Comparison of ENCODE assay signal across 8 mouse cellular contexts in genomic region chr2:122637526-122637997, GRCm38 (mm10). TPM values are rescaled to one million over a fixed set of nuclear protein-coding genes. Genes with fewer than 3 reads are reported as not detected.
DNase-seq lines count a peak whose midpoint lies in the region; ATAC-seq and TF ChIP-seq lines count a peak whose summit lies in the region.

No protein-coding gene starts in this region.

- no peak overlapping the region for H3K9ac ChIP-seq in MEL (ENCODE audit: control insufficient read depth, low read depth, low read length, poor library complexity, severe bottlenecking)

- H3K27ac ChIP-seq in MEL (ENCODE audit: control insufficient read depth, low read depth, low read length) = no peak overlapping the region

- TF ChIP-seq RAD21 in MEL (IDR thresholded peaks at IDR 0.05; ENCODE audit: low read depth, low read length) = no peak

- peaks cover 0 to 1% of the 10 kb centered on the region in 2 experiments; a peak in 1 of 4 replicates for H3K4me1 ChIP-seq in MEL (ENCODE audit: control insufficient read depth in 1 of 2, insufficient read depth in 2 of 2, low read length in 2 of 2)

- TF ChIP-seq CTCF in MEL (IDR thresholded peaks at IDR 0.05 in 2 of 3, conservative IDR thresholded peaks at IDR 0.05 in 1 of 3; ENCODE audit: control insufficient read depth in 1 of 3, insufficient read depth in 1 of 3, low read depth in 2 of 3, low read length in 3 of 3, poor library complexity in 1 of 3, severe bottlenecking in 1 of 3) = peak in 2 of 3 experiments; percentile 13 to 42; a peak in 4 of 6 replicates

- no peak for TF ChIP-seq EP300 in MEL (IDR thresholded peaks at IDR 0.05; ENCODE audit: low read depth in 1 of 2, low read length in 2 of 2)

- ATAC-seq in hematopoietic stem cell, adult 5-6 weeks (replicated peaks in 1 of 2; ENCODE audit: insufficient read depth in 1 of 2, low FRiP score in 2 of 2, low TSS enrichment in 1 of 2, low read depth in 1 of 2, poor library complexity in 2 of 2, severe bottlenecking in 2 of 2) = peak; percentile 93 to 96

- DNase-seq in MEL (ENCODE audit: low read depth, low spot score) = no peak
- peak; percentile 67 for DNase-seq in cerebellum, adult 8-10 months
- DNase-seq in forelimb bud, embryonic 11.5 days (ENCODE audit: low read depth, low spot score) = peak; percentile 61
- peak; percentile 70 to 76 for DNase-seq in layer of hippocampus, postnatal 10 days (ENCODE audit: low spot score in 2 of 2)
- DNase-seq in lung, postnatal 25 days (ENCODE audit: low spot score) = peak; percentile 58
- DNase-seq in ovary, postnatal 14 days (ENCODE audit: low spot score) = peak; percentile 55
- DNase-seq in thymus, postnatal 14 days = peak; percentile 81

- H3K27me3 ChIP-seq in MEL (ENCODE audit: control insufficient read depth in 1 of 2, insufficient read depth in 2 of 2, low read length in 2 of 2) = peaks cover 0 to 2% of the 10 kb centered on the region in 2 experiments; a peak in 1 of 4 replicates

- H3K4me3 ChIP-seq in MEL (ENCODE audit: control insufficient read depth in 1 of 2, insufficient read depth in 1 of 2, low read depth in 2 of 2, low read length in 2 of 2) = no peak overlapping the region

- no peak for TF ChIP-seq POLR2A in MEL (IDR thresholded peaks at IDR 0.05; ENCODE audit: control insufficient read depth in 1 of 2, insufficient read depth in 1 of 2, low read depth in 1 of 2, low read length in 2 of 2, poor library complexity in 1 of 2)

- H3K9me3 ChIP-seq in MEL (replicated peaks; ENCODE audit: insufficient read depth, low read length) = no peaks in the 10 kb centered on the region

- H3K79me2 ChIP-seq in MEL (ENCODE audit: control insufficient read depth, insufficient read depth, low read length, poor library complexity) = peaks cover 1% of the 10 kb centered on the region; the same call in 1 of the 2 replicates

- peaks cover 0 to under 1% of the 10 kb centered on the region in 2 experiments; a peak in 2 of 4 replicates for H3K36me3 ChIP-seq in MEL (ENCODE audit: control insufficient read depth in 1 of 2, insufficient read depth in 2 of 2, low read length in 2 of 2)

TF ChIP-seq in MEL, 35 proteins besides CTCF, POLR2A, EP300 and RAD21:
- TF ChIP-seq POLR2AphosphoS2 (IDR thresholded peaks at IDR 0.05; ENCODE audit: low read length) (no peak), NRF1 (IDR thresholded peaks at IDR 0.05; ENCODE audit: insufficient read depth, low read depth, low read length, poor library complexity, severe bottlenecking) (no peak), E2F4 (IDR thresholded peaks at IDR 0.05; ENCODE audit: borderline replicate concordance, low read depth, low read length) (no peak), SIN3A (IDR thresholded peaks at IDR 0.05; ENCODE audit: low read length) (no peak), GATA1 (IDR thresholded peaks at IDR 0.05; ENCODE audit: low read depth, low read length) (no peak), CHD2 (IDR thresholded peaks at IDR 0.05; ENCODE audit: low read length) (no peak)

RNA-seq across cellular contexts. Expression of gene AA467197, which starts 0.8 kb away (rescaled TPM):
- not detected in 2 replicates for total RNA-seq in MEL (2012; rRNA removed)
- not detected for polyA plus RNA-seq in MEL (2012; ENCODE audit: insufficient read depth in 1 of 2, insufficient read length in 2 of 2, low read depth in 1 of 2, low replicate concordance in 2 of 2, missing spikeins in 1 of 2)
- 21.9 and 25.4 TPM in 2 replicates for total RNA-seq in hematopoietic stem cell, adult 5-6 weeks (2017)
- total RNA-seq in layer of hippocampus, postnatal 10 days (2021) = under 1 TPM in 1 of 2 experiments, not detected in 1; 0.48 TPM

RNA-seq across cellular contexts. Expression of gene Gatm, which starts 26.5 kb away (rescaled TPM):
- not detected in 2 replicates for total RNA-seq in MEL (2012; rRNA removed)
- polyA plus RNA-seq in MEL (2012; ENCODE audit: insufficient read depth in 1 of 2, insufficient read length in 2 of 2, low read depth in 1 of 2, low replicate concordance in 2 of 2, missing spikeins in 1 of 2) = not detected
- 26.8 and 40.8 TPM in 2 replicates for total RNA-seq in hematopoietic stem cell, adult 5-6 weeks (2017)
- total RNA-seq in layer of hippocampus, postnatal 10 days (2021) = 10 to 100 TPM; 66.9 to 67.1 TPM

Comparison
In these comparisons a context has a peak if more than half of its experiments do, and no peak if none do; other contexts are left out.
1. RNA of gene AA467197, which starts 0.8 kb away (total RNA-seq): 21.9 to 25.4 TPM in hematopoietic stem cell, adult 5-6 weeks; 0.48 TPM in layer of hippocampus, postnatal 10 days and not detected in MEL; every median in the first group is over 10 times any median in the second.
2. RNA of gene Gatm, which starts 26.5 kb away (total RNA-seq): 66.9 to 67.1 TPM in layer of hippocampus, postnatal 10 days and 26.8 to 40.8 TPM in hematopoietic stem cell, adult 5-6 weeks; not detected in MEL; every median in the first group is over 10 times any median in the second.